Mouse (Mus musculus): ENCODE results near the gene Vax1.

Vax1 gene

GRCm38 (mm10) chr19:59169936-59170765 lies at the start of gene Vax1:
Gene Vax1 (minus strand): TSS chr19:59170056.
- DNase-seq (ENCODE audit: low spot score), result no peak

GRCm38 (mm10) chr19:59218991-59219390 lies 49.1 kb upstream of the Vax1 start, which contains the start of gene Kcnk18:
Gene Kcnk18 (plus strand): TSS chr19:59219214.
- DNase-seq (ENCODE audit: low spot score), result no peak

- no peak for DNase-seq (ENCODE audit: low spot score)
Measured at GRCm38 (mm10) chr19:59216891-59217290, 47.0 kb upstream of the Vax1 start.

GRCm38 (mm10) chr19:59208986-59209385 lies 39.1 kb upstream of the Vax1 start:
- DNase-seq (ENCODE audit: low spot score), result no peak

- DNase-seq (ENCODE audit: low spot score), result peak; percentile 72
Measured at GRCm38 (mm10) chr19:59208475-59208874, 38.6 kb upstream of the Vax1 start.

GRCm38 (mm10) chr19:59198161-59198560 lies 28.3 kb upstream of the Vax1 start:
- DNase-seq (ENCODE audit: low spot score), result peak; percentile 42

- DNase-seq (ENCODE audit: low spot score), result no peak
Measured at GRCm38 (mm10) chr19:59196111-59196666, 26.3 kb upstream of the Vax1 start.

- no peak for DNase-seq (ENCODE audit: low spot score)
Measured at GRCm38 (mm10) chr19:59195181-59195770, 25.4 kb upstream of the Vax1 start.

GRCm38 (mm10) chr19:59193986-59194820 lies 24.3 kb upstream of the Vax1 start:
- no peak for DNase-seq (ENCODE audit: low spot score)

GRCm38 (mm10) chr19:59193456-59193855 lies 23.6 kb upstream of the Vax1 start:
- no peak for DNase-seq (ENCODE audit: low spot score)

GRCm38 (mm10) chr19:59192491-59192890 lies 22.6 kb upstream of the Vax1 start:
- no peak for DNase-seq (ENCODE audit: low spot score)

GRCm38 (mm10) chr19:59191123-59191505 lies 21.3 kb upstream of the Vax1 start:
- DNase-seq (ENCODE audit: low spot score), result no peak

GRCm38 (mm10) chr19:59190431-59191122 lies 20.7 kb upstream of the Vax1 start:
- no peak for DNase-seq (ENCODE audit: low spot score)

- no peak for DNase-seq (ENCODE audit: low spot score)
Measured at GRCm38 (mm10) chr19:59188981-59189380, 19.1 kb upstream of the Vax1 start.

- DNase-seq (ENCODE audit: low spot score), result no peak
Measured at GRCm38 (mm10) chr19:59184000-59184399, 14.1 kb upstream of the Vax1 start.

GRCm38 (mm10) chr19:59173341-59174015 lies 3.6 kb upstream of the Vax1 start:
- DNase-seq (ENCODE audit: low spot score), result no peak

GRCm38 (mm10) chr19:59172781-59173180 lies 2.9 kb upstream of the Vax1 start:
- DNase-seq (ENCODE audit: low spot score), result no peak

- no peak for DNase-seq (ENCODE audit: low spot score)
Measured at GRCm38 (mm10) chr19:59171871-59172245, 2.0 kb upstream of the Vax1 start.

- DNase-seq (ENCODE audit: low spot score), result no peak
Measured at GRCm38 (mm10) chr19:59171151-59171870, 1.5 kb upstream of the Vax1 start.

- no peak for DNase-seq (ENCODE audit: low spot score)
Measured at GRCm38 (mm10) chr19:59170766-59171095, 875 bp upstream of the Vax1 start.

Data from adipocyte (in vitro differentiated cells).